Mouse (Mus musculus) neural tube, embryonic 12.5 days (tissue): ENCODE data around the gene Irs1. TPM values are rescaled to one million over a fixed set of nuclear protein-coding genes. Genes with fewer than 3 reads are reported as not detected.

Source experiments
- ATAC-seq: fragments of 200-750 bp; cut with Nextera tagmentation; 2 replicates; pipeline ENCODE4 v1.8.0; 2017; ENCODE audit warnings: low read depth, mild to moderate bottlenecking, moderate TSS enrichment, moderate library complexity; ENCODE audit not compliant: low FRiP score
- H3K27ac ChIP-seq: fragments of 300-500 bp; sonication (generic); 2 replicates; pipeline ENCODE4 v1.5.1; 2016
- H3K27me3 ChIP-seq: fragments of 300-500 bp; sonication (generic); replicated peaks from 2 replicates; pipeline ENCODE4 v1.6.1; 2016; ENCODE audit warnings: mild to moderate bottlenecking
- H3K36me3 ChIP-seq: fragments of 300-500 bp; sonication (generic); 2 replicates; pipeline ENCODE4 v1.6.1; 2016; ENCODE audit warnings: mild to moderate bottlenecking
- H3K4me1 ChIP-seq: fragments of 300-500 bp; sonication (generic); 2 replicates; pipeline ENCODE4 v1.6.1; 2016
- H3K4me2 ChIP-seq: fragments of 300-500 bp; sonication (generic); replicated peaks from 2 replicates; pipeline ENCODE4 v1.6.1; 2016; ENCODE audit warnings: mild to moderate bottlenecking
- H3K4me3 ChIP-seq: fragments of 300-500 bp; sonication (generic); 2 replicates; pipeline ENCODE4 v1.5.1; 2016
- H3K9ac ChIP-seq: fragments of 300-500 bp; sonication (generic); 2 replicates; pipeline ENCODE4 v1.6.1; 2016; ENCODE audit warnings: mild to moderate bottlenecking
- H3K9me3 ChIP-seq: fragments of 300-500 bp; sonication (generic); 2 replicates; pipeline ENCODE4 v1.6.1; 2016; ENCODE audit warnings: mild to moderate bottlenecking
- WGBS: fragments of 180-500 bp; shearing (Covaris S2); methylation state at CpG from one replicate; pipeline ENCODE4 v1.1.7; 2016; 5-methylcytosine and 5-hydroxymethylcytosine counted together
- polyA plus RNA-seq: library from polyadenylated mRNA; unstranded; fragments of >200 nt; fragmentation: Nextera tagmentation; extraction: Ambion mirVana; gene quantifications from 2 replicates; pipeline ENCODE4 v1.2.1, GENCODE M21; 2016

The Irs1 gene
- 11.8 and 12.6 TPM in 2 replicates for polyA plus RNA-seq

GRCm38 (mm10) chr1:82291151-82291797, at the start of gene Irs1:
Irs1 (minus strand) TSS chr1:82291416.
- ATAC-seq = peak; percentile 84
- Histone ChIP-seq H3K36me3 (peaks cover 13% of the 10 kb centered on the region), H3K27ac (peak within 1 kb of the TSS; percentile 92), H3K4me2 (peak within 1 kb of the TSS; percentile 90), H3K9me3 (no peaks in the 10 kb centered on the region), H3K27me3 (no peaks in the 10 kb centered on the region), H3K4me1 (peaks cover 47% of the 10 kb centered on the region), H3K9ac (peak within 1 kb of the TSS; percentile 89), H3K4me3 (peak within 1 kb of the TSS; percentile 79)
- whole genome bisulfite sequencing = under 1% methylated on average over 59 of the region's 60 CpGs

DNA sequence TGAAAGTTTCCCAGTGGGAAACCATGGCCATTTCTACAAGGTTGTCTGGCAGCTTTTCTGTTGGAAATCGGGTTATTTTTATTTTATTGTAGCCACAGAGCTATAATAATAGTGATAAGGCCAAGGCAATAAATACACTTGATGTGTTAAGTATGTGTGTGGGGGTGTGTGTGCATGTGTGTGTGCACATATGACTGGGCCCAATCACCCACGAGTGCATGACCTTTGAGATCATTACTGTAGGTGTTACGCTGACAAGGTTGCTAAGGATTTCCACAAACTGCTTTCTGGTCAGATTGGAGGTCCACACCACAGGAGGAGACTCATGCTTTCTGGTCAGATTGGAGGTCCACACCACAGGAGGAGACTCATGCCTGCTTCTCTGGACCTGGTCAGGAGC, 43.3 kb upstream of the Irs1 start:
- Histone ChIP-seq H3K27me3 (no peaks in the 10 kb centered on the region), H3K4me1 (no peaks in the 10 kb centered on the region; the same call in 1 of the 2 replicates), H3K9ac (no peak overlapping the region), H3K36me3 (no peaks in the 10 kb centered on the region), H3K4me3 (no peak overlapping the region), H3K9me3 (no peaks in the 10 kb centered on the region), H3K4me2 (no peak overlapping the region), H3K27ac (no peak overlapping the region)
- no peak for ATAC-seq
- 89% methylated on average over 3 of the region's 3 CpGs for WGBS

GRCm38 (mm10) chr1:82329954-82330247, 38.7 kb upstream of the Irs1 start:
- no peaks in the 10 kb centered on the region for H3K27me3 ChIP-seq
- no peaks in the 10 kb centered on the region for H3K36me3 ChIP-seq
- no peak overlapping the region for H3K27ac ChIP-seq
- no peak overlapping the region for H3K4me2 ChIP-seq
- no peak overlapping the region for H3K4me3 ChIP-seq
- no peaks in the 10 kb centered on the region; the same call in 1 of the 2 replicates for H3K4me1 ChIP-seq
- no peaks in the 10 kb centered on the region for H3K9me3 ChIP-seq
- no peak overlapping the region for H3K9ac ChIP-seq
- no peak for ATAC-seq

GRCm38 (mm10) chr1:82329237-82329953, 38.2 kb upstream of the Irs1 start:
- H3K27me3 ChIP-seq = no peaks in the 10 kb centered on the region
- 55% methylated on average over 4 of the region's 4 CpGs for WGBS
- H3K36me3 ChIP-seq = no peaks in the 10 kb centered on the region
- H3K4me2 ChIP-seq = no peak overlapping the region
- H3K27ac ChIP-seq = no peak overlapping the region
- H3K9me3 ChIP-seq = no peaks in the 10 kb centered on the region
- ATAC-seq = no peak
- peaks cover 4% of the 10 kb centered on the region; the same call in 1 of the 2 replicates for H3K4me1 ChIP-seq
- no peak overlapping the region for H3K9ac ChIP-seq
- H3K4me3 ChIP-seq = no peak overlapping the region

- no peak for ATAC-seq
- H3K27me3 ChIP-seq = no peaks in the 10 kb centered on the region
- 94% methylated on average over 7 of the region's 7 CpGs for WGBS
These were observed 37.0 kb upstream of the Irs1 start for GRCm38 (mm10) chr1:82328033-82328775.

DNA sequence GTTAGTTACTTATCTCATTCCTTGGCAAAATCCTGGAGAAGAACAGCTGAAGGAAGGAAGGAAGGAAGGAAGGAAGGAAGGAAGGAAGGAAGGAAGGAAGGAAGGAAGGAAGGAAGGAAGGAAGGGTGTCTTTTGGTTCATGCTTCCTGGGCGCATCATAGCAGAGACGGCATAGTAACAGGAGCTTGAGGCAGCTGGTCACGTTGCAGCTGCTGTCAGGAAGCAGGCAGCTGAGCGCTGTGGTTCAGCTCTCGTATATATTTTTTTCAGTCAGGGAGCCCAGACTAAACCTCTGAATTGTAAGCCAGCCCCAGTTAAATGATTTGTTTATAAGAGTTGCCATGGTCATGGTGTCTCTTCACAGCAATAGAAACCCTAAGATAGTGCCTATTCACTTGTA, 34.9 kb upstream of the Irs1 start:
- Histone ChIP-seq H3K4me1 (peaks cover 18% of the 10 kb centered on the region), H3K27ac (no peak overlapping the region), H3K9me3 (no peaks in the 10 kb centered on the region), H3K36me3 (no peaks in the 10 kb centered on the region), H3K27me3 (no peaks in the 10 kb centered on the region), H3K4me3 (no peak overlapping the region), H3K4me2 (no peak overlapping the region), H3K9ac (no peak overlapping the region)
- ATAC-seq = no peak
- WGBS = 83% methylated on average over 5 of the region's 5 CpGs

More at GRCm38 (mm10) chr1:82328033-82328775, 37.0 kb upstream of the Irs1 start:
- Histone ChIP-seq H3K4me2 (no peak overlapping the region), H3K36me3 (no peaks in the 10 kb centered on the region), H3K9ac (no peak overlapping the region), H3K4me1 (peaks cover 13% of the 10 kb centered on the region), H3K27ac (no peak overlapping the region), H3K9me3 (no peaks in the 10 kb centered on the region), H3K4me3 (no peak overlapping the region)

GRCm38 (mm10) chr1:82324131-82324785, 33.0 kb upstream of the Irs1 start:
- Histone ChIP-seq H3K9ac (no peak overlapping the region), H3K4me3 (no peak overlapping the region), H3K9me3 (no peaks in the 10 kb centered on the region), H3K36me3 (no peaks in the 10 kb centered on the region), H3K4me2 (no peak overlapping the region), H3K4me1 (peaks cover 24% of the 10 kb centered on the region), H3K27ac (no peak overlapping the region; the same call in 1 of the 2 replicates), H3K27me3 (no peaks in the 10 kb centered on the region)
- 13% methylated on average over 4 of the region's 4 CpGs for WGBS
- no peak for ATAC-seq

DNA sequence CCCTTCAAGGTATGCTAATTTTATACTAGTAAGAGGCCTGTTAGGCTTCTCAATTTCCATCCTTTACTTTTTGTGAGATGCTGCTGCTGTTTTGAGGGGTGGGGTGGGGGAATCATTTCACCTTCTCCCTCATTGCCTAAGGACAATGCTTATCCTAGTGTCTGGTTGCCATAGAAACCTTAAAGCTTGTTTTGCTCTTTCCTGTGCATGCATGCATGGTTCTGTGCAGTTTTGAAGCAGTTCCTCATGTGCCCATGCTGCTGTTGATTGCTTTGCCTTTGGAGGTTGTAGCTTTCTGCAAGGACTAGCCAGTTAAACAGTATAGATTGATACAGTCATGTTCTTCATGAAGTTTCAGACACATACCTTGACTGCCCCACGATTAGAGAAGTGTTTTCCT, 30.2 kb upstream of the Irs1 start:
- no peak overlapping the region for H3K9ac ChIP-seq
- peaks cover 29% of the 10 kb centered on the region for H3K4me1 ChIP-seq
- H3K36me3 ChIP-seq = no peaks in the 10 kb centered on the region
- 77% methylated on average over 1 of the region's 1 CpGs for WGBS
- no peak for ATAC-seq
- H3K27ac ChIP-seq = no peak overlapping the region
- no peaks in the 10 kb centered on the region for H3K9me3 ChIP-seq
- no peak overlapping the region for H3K4me3 ChIP-seq
- no peaks in the 10 kb centered on the region for H3K27me3 ChIP-seq
- no peak overlapping the region for H3K4me2 ChIP-seq

DNA sequence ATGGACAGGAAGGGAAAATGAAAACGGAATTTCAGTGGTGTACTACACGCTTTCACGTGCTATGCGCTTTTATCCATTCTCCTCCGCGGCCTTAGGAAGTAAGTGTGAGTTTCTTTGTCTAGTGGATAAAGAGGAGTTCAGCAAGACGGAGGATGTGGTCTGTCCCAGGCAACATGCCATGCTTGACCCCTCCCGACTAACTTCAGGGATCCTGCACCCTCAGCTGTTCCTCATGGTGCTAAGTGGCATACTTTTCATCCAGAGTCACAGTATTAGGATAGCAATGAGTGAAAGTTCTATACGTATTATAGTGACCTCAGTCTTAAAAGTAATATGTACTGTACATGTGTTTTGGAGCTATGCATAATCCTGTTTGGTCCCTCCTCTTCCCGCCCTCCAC, 29.6 kb upstream of the Irs1 start:
- Histone ChIP-seq H3K27ac (peak overlapping the region; percentile 64; the same call in 1 of the 2 replicates), H3K36me3 (no peaks in the 10 kb centered on the region), H3K4me2 (peak overlapping the region; percentile 43), H3K4me1 (peaks cover 32% of the 10 kb centered on the region), H3K9me3 (no peaks in the 10 kb centered on the region), H3K27me3 (no peaks in the 10 kb centered on the region), H3K4me3 (no peak overlapping the region), H3K9ac (no peak overlapping the region)
- ATAC-seq = 0 out of 2 replicates have a peak, but pooled peaks have one; percentile 6
- 50% methylated on average over 10 of the region's 10 CpGs for WGBS

DNA sequence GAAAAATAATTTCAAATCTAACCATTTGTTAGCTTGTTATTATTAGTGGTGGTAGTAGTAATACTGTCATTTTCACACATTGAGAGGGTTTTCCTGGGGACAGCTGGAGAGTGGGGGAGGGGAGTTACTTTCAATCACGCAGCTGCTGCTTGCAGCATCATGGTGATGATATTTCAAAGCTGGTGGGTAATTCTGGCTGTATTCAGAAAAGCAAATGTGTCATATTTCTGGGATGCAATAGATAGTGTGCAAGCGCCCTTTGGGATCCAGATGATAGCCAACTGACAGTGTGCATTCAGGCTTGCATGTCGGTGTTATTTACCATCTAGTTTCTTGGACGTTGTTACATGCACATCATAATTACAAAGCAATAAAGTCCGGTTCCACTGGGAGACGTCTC, 29.2 kb upstream of the Irs1 start:
- no peaks in the 10 kb centered on the region for H3K36me3 ChIP-seq
- 47% methylated on average over 6 of the region's 6 CpGs for WGBS
- H3K27ac ChIP-seq = peak overlapping the region; percentile 64; the same call in 1 of the 2 replicates
- no peak overlapping the region for H3K4me3 ChIP-seq
- H3K4me1 ChIP-seq = peaks cover 34% of the 10 kb centered on the region
- peak overlapping the region; percentile 43 for H3K4me2 ChIP-seq
- H3K9ac ChIP-seq = no peak overlapping the region
- no peak for ATAC-seq
- H3K9me3 ChIP-seq = no peaks in the 10 kb centered on the region
- no peaks in the 10 kb centered on the region for H3K27me3 ChIP-seq

- Histone ChIP-seq H3K36me3 (no peaks in the 10 kb centered on the region), H3K27me3 (no peaks in the 10 kb centered on the region), H3K9me3 (no peaks in the 10 kb centered on the region), H3K4me3 (peak overlapping the region; percentile 63), H3K4me1 (peaks cover 21% of the 10 kb centered on the region), H3K9ac (peak overlapping the region; percentile 84), H3K4me2 (peak overlapping the region; percentile 72), H3K27ac (peak overlapping the region; percentile 76)
- ATAC-seq = peak; percentile 42
- WGBS = under 1% methylated on average over 26 of the region's 26 CpGs
These were observed 25.5 kb upstream of the Irs1 start for GRCm38 (mm10) chr1:82316746-82317126.
